Mouse (Mus musculus): ENCODE measurements around the gene Foxa2.

DNA sequence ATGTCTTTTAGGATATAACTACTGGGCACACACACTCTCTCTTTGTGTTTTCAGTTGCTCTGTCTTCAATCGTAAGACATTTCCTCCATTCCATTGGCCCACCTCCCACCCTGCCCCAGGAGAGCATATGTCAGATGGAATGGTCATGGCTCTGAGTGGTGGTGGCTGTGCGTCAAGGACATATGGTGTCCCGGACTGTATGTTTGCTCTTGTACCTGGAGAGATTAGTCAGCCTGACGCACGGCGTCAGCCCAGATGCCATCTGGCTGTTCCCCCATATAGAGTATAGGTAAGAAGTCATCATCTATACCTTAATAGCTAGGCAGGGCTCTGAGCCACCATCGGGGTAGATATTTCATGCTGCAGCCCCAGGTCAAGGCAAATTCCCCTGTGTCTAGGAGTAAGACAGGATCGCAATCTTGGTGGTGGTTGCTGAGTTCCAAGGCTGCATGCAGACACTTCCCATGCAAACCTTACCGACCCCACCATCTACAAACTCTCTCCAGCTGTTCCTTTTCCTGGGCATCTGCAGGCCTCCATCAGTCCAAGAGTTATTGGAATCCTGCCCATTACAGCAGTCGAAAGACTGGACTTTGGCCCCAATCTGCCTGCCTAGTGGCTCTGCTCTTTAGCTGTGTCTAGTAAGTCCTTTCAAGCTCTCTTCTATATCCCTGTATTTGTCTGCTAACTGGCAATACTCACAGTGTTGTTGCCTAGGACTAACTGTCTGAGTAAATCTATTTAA is 53.7 kb downstream of the Foxa2 start:
- TF ChIP-seq CTCF (conservative IDR thresholded peaks at IDR 0.05; ENCODE audit: low read length) (no peak), POU5F1 (IDR thresholded peaks at IDR 0.05; ENCODE audit: borderline replicate concordance, low read length) (no peak), NANOG (IDR thresholded peaks at IDR 0.05; ENCODE audit: borderline replicate concordance, low read length) (no peak)

All from E14TG2a.4 (cell line).